Mouse (Mus musculus) heart, postnatal 10 days (tissue): ENCODE data around the gene D630045J12Rik. TPM values are rescaled to one million over a fixed set of nuclear protein-coding genes. Genes with fewer than 3 reads are reported as not detected.

Experiments
- DNase-seq, 2 experiments: peaks; one replicate each; pipeline ENCODE4 v3.0.0; 2021
- intact Hi-C: fragments of 180-260 bp; cut with DNase I; formaldehyde crosslinking; loops from one replicate; pipeline ENCODE4 v1.15.1; 2025
- total RNA-seq, 2 experiments: library from RNA; stranded (reverse); gene quantifications; 2 replicates each; pipeline ENCODE4 v1.2.3; 2021

D630045J12Rik gene
- total RNA-seq, 2 experiments from 2014 or later, result 2.8 to 3.0 TPM

DNA sequence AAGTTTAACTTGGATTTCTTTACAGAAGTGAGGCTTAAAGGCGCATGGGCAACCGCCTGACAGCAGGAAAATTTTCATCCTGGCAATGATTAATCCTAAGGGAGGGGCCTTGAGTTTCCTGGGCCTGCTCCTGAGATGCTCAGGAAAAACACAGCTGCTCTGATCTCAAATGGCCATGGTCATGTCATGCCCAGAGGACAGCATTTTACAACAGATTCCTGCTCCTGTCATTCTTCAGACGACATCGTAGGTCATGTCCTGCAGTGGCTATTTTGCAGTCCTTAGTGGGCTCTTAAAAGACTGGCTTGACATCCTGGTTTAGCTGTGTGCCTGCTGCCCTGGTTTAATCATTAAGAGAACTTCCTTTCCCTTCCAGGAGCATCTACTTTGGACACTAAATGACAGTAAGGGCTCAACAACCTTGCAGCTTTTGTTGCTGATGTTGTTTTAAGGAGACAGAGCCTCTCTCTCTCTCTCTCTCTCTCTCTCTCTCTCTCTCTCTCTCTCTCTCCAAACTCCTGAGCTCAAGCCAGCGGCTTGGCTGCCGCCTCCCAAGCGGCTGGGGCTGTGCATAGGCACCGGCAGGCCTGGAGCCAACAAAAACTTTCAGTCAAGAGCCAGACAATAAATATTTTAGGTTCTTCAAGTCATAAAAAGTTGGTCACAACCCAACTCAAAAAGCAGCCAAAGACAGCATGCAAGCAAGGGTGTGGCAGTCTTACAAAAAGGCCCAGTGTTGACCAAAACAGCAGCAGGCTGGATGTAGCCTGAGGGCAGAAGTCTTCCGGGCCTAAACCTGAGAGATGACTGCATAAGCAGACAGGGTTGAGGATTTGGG, 109.4 kb downstream of the D630045J12Rik start:
- DNase-seq, result peak; percentile 86
- intact Hi-C loops, result no loop called here

DNA sequence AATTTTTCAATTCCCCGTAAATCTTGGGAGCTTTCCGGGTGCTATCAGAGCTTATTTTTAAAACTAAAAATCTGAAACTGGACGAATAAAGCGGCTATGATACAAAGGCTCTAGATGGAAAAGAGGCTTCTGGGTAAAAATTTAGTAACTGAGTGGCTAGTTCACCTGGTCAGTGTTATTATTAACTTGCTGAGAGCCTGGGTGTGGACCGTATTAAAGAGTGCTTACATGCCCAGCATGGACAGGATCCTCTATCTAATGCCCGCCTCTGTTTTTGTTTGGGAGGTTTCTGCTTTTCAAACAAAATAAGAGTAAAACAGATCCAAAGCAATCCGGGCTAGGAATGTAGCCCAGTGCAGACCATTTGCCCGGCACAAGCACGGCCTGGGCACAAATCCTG, 113.4 kb downstream of the D630045J12Rik start:
- no peak for DNase-seq
- intact Hi-C loops, result no loop called here

DNA sequence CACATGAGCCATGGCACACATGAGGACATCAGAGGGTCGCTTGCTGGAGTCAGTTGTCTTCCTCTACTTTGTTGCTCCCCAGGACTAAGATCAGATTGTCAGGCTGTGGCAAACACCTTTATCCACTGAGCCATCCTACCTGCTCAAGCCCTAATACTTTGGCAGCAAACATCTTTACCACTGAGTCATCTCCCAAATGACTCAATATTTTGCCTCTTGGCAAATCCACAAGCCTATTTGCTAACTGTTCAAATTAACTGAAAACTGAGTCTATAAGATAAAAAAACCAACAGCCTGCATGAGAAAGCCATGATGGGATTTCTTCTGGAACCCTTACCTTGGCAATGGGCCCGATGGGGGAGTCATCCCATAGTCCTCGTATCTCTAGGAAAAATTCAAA, 114.7 kb downstream of the D630045J12Rik start:
- DNase-seq, result no peak
- intact Hi-C loops, result no loop called here

DNA sequence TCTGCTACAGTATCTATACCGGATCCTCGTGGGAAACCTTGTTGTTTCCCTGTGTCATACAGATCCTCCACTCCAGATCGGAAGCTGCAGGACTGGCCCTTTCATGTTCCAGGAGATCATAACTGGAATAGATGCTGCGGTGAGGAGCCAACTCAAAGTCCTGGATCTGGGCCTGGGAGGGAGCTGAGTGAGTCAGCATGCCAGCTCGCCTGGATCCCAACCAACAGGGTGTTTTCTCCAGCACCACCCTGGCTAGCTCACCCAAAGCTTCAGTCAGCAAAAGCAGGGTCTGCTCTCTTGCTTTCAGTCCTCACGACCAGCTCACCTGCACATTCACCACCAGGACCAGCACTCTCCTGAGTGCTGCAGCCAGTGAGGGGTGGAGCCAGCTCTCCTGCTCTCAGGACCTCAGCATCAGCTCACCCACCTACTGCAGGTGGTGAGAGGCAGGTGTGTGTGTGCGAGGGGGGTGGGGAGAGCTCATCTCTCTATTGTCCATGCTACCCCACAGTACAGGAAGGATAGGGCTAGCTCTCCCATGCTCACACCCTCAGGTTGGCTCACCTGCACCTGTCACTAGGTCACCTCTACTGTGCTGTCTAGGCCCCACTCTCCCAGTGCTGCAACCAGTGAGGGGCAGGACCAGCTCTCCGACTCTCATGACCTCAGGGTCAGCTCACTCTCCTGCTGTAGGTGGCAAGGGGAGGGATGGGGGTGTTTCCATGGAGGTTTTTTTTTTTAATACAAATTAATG, 118.8 kb downstream of the D630045J12Rik start:
- peak; percentile 74 to 75 for DNase-seq
- intact Hi-C loops, result loop anchor here (5.0 kb wide), 1 partner anchor 63 kb away; no protein-coding TSS in a partner anchor

DNA sequence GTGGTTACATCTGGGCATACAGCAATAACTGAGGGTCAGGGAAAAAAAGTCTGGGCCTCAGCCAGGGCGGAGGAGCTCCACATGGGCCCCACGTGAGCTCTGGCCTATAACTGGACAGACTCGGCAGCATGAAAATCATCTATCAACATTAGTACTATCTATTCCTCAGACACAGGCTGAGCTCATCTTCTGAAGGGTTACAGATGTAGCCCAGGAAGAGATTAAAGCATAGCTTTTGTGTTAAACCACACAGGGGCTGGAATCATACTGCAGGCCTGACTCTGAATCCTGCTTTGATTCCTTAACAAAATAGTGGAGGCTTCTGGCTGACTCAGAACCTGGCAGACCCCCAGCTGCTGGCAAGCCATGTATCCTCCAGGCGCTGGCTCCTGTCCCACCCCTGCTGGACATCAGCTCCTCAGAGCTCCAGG, 122.0 kb downstream of the D630045J12Rik start:
- DNase-seq, result peak; percentile 76 to 78
- intact Hi-C loops, result loop anchor here (5.0 kb wide), 1 partner anchor 60 kb away; no protein-coding TSS in a partner anchor

DNA sequence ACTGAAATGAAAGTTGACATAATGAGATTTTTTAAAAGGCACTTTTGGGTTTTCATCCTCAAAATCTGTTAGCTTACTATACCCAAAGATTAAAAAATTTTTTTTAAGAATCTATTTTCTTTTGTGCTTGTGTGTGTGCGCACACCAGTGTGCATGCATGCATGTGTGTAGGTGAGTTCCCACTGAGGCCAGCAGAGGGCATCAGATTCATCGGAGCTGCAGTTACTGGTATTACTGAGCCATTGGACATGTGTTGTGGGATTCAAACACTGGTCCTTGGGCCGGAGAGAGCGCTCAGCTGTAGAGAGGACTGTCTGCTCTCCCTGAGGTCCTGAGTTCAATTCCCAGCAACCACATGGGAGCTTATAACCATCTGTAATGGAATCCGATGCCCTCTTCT, 123.9 kb downstream of the D630045J12Rik start:
- intact Hi-C loops, result loop anchor here (5.0 kb wide), 1 partner anchor 58 kb away; no protein-coding TSS in a partner anchor
- DNase-seq, result no peak

DNA sequence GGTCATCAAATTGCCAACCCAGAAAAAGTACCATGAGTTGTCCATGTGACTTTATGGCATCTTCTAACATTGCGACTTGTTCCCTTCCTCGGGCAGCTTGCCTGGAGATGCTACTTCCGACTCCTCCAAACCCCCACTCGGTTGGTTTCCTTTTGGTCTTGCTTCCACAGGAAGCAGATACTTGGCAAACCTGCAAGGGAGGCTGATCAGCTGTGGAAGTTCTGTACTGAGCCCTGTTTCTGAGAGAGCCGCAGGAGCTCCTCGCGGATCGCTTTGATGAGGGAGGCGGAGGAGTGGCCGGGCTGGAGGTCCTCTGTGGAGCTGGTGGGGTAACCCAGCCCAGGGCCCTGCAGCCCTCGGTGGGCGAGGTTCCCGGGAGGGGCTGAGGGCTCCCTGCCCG, 125.7 kb downstream of the D630045J12Rik start:
- DNase-seq, result peak in 1 of 2 experiments; percentile 46
- intact Hi-C loops, result no loop called here

DNA sequence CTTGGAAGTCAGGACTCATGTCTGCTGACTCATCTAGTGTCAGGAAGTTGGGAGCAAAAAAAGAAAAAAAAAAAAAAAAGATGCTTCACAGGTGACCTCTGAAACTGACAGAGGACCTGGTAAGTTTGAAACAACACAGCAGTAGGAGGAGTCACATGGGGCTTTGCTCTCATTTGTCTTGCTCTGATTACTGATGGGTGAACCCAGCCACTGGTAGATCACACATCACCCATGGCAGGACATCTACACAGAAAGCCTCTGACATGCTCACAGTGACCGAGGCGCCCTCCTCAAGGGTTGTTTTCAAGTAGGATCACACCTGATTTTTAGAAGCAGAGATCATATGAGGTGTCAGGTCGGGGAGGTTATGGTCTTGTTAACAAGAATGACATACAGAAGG, 128.3 kb downstream of the D630045J12Rik start:
- intact Hi-C loops, result no loop called here
- DNase-seq, result no peak

DNA sequence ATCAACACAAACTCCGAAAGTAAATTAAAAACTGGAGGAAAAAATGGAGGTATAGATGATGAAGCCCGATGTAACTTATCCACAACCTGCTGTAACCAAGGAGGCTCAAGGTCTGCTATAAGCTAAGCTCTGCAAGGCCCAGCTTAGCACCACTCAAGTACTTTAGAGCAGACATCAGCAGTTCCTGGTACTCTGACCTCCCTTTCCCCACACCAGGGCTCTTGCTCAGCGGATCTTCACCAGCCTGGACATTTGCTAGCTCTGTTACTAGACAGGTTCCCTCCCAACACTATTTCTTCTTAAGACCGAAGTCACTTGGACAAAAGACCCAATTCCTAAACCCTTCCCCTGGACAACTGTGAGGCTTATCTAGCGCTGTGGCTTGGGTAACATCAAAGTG, 128.9 kb downstream of the D630045J12Rik start:
- intact Hi-C loops, result no loop called here
- no peak for DNase-seq

DNA sequence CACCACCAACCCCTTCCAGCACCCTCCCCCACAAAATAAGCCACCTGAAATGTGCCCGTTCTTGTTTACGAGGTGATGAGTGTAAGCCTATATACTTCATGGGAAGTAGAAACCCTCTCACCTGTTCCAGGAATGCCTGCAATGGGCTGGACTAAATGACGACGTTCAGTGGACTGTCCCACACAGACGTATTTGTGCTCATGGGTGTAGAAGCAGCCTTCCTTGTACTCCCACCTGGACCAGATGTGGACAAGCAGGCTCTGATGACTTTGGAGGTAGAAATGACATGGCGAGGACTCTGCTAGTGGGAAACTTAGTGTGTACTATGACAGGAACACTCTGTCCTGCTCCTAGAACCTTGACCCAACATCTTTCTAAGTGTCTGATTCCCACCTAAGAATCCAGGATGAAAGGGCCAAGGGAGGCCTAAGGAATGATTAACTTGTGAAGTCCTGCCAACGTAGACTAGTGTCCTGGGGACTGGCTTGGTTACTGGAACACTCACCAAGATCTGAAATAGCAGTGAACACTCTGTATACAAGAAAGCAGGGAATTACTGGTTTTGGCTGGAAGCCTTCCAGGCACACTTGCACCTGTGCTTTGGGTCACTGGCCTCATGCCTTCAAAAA, 129.5 kb downstream of the D630045J12Rik start, which contains the start of gene Atp6v0a4:
TSS of gene Atp6v0a4 (minus strand) at position 380 of the 629 bp plus-strand sequence.
- intact Hi-C loops, result no loop called here
- DNase-seq, result no peak

DNA sequence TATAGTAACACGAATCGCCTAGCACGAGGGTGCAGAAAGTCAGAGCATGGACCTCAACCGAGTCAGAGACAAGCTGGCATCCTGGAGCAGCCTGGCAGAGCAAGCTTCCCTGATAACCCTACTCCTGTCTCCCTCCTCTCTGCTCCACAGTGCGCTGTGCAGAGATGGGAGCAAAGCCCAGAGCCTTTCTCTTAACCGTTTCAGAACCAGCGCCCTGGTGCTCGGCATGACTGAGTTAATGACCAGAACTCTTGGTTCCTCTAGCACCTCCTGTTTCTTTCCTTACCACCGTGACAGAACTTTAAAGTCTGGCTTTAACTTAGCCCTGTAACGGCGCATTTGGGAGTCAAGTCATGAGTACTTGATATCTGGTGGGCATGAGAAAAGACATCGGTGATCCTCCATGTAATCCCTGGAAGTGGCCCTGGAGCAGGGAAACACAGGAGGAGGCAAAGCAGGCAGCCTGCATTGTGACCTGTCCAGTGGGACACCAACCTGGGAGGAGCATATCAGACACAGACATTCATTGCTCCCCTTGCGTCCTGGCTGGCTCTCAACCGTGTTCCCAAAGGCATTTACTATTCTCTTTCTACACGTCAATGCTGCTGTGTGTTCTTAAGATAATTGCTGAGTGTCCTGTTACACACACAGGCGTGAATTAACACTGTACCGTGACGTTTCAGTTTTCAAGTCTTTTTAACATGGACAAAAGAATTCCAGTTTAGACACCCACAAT, 130.2 kb downstream of the D630045J12Rik start:
- intact Hi-C loops, result no loop called here
- DNase-seq, result peak in 1 of 2 experiments; percentile 40

DNA sequence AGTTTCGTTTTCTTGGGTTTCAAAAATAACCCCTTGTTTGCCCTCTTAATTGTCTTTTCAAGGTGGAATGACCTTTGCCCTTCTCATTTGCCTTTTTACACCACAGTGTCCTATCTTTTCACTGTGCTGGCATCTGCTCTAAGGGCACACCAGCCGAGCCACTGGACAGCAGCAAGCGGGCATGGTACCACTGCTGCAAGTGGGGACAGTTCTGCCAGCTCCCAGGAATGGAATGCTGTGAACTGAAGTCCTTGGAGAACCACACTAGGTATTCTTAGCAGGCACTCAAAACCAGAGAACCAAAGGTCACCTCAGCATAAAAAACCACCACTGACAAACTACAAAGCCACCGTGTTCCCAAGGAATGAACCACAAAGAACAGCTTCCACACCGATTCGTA, 131.0 kb downstream of the D630045J12Rik start:
- intact Hi-C loops, result no loop called here
- DNase-seq, result peak in 1 of 2 experiments; percentile 42

DNA sequence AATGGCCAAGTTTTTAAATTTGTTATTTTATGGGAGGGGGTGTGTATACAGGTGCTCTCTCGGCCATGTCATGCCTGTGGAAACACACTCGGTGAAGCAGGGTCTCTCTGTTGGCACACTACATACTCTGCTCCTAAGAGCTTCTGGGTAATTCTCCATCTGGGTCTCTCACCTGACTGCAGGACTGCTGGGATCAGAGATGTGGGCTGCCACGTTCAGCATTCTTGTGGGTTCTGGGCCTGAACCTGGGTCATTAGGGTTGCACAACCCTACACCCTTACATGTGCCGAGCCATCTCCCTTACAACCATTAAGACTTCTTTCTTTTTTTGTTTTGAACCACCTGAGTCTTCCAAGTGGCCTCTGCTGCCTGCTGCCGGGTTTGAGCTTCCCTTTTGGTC, 132.0 kb downstream of the D630045J12Rik start:
- DNase-seq, result no peak
- intact Hi-C loops, result no loop called here

DNA sequence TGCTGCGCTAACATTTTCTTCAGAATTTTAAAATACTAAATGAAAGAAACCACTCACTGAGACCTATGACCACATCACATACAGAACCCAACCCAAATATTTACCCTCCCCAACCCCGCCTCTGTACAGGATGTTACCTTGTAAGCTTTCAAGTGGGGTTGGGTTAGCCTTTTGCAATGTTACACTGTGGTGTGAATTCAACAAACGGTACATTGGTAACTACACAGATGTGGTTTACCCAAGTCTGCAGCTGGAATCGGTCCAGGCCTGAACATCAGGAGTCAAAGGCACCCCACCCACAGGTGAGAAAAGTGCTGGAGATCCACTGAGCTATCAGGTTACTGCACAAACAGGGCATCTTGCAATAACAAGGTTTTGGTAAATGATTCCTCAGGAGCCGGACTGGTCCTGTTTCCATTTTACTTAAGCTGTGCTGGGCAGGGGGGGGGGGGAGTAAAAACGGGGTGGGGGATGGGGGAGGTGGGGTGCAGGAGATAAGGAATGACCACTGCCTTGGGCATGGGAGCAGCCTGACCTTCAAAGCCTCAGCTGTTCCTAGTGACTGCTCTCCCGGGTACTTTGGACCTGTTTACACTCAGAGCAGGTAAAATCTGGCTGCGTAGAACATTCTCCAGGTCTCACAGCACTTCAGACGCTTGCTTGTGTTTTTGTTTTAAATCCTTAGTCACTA, 133.0 kb downstream of the D630045J12Rik start:
- intact Hi-C loops, result no loop called here
- no peak for DNase-seq

DNA sequence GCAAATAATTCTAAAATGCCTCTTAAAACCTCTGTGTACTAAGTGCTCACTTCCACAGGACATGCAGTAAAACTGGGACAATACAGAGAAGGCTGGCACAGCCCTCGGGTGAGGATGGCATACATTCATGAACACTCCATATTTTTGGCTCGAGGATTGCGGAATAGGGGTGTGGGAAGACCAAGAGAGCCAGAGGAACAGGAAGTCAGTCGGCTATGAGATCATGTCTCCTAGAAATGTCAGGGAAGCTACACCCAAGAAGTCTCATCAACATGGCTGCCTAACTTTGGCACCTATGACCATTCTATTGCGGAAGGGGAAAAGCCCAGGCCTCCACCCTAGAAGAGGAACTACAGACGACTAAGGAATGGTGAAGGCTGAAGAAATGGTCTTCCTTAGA, 135.5 kb downstream of the D630045J12Rik start:
- DNase-seq, result no peak
- intact Hi-C loops, result no loop called here

DNA sequence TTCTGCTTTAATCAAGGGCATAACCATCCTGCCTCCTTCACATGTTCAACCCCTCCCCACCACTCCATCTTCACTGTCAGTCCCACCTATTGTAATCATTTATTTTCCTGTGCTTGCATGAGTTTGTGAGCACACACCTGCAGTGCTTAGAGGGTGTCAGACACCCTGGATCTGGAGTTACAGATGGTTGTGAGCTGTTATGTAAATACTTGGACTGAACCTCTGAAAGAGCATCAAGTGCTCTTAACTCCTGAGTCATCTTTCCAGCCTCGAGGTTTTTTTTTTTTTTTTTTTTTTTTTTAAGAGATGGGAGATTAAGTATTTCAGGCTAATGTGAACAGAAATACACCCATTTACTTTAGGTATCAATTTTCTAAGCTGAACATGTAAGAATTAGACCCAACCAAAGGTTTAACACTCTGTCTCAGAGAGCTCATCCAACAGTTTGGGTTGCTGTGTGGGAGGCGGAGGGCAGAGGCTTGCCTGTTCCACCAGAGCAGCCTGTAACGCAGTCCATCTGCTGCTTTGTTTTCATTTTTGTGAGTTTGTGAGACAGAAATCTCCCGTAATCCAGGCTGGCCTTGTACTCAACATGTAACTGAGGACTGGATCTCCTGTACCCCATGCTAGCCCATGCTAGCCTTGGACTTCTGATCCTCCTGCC, 137.6 kb downstream of the D630045J12Rik start:
- intact Hi-C loops, result no loop called here
- DNase-seq, result no peak

DNA sequence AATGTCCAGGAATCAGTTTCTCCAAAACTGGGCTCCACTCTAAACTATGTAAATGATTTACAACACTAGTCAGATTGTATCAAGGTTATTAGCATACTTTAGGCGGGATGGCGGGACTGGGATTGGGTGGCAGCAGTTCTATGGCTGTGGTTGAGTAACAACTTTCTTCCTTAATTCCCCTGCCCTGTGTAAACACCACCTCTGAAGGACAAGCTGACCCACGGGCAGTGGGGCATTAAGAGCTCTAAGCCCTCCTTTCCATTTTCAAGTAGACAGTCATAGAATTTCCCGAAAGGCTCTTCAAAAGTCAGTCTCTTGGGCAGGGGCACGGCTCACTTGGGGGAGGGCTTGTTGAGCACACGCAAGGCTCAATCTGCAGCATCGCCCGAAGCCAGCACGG, 142.9 kb downstream of the D630045J12Rik start:
- DNase-seq, result no peak
- intact Hi-C loops, result no loop called here

DNA sequence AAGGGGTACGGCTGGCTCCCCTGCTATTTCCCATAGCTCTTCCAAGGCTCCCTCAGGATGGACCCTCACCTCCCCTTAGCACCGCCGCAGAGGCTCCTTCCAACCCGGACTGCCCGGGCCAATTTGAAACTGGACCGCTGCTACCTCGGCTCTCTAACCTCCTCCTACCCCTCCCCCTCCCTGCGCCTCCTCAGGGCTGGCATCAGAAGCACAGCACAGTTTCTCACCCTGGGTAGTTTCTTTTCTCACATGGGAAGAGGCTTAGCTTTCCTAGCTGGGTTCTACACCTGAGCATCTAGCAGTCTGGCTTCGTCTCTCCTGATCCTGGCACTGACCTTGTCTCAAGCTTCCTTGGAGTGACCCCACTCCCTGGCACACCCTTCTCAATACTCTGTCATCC, 143.9 kb downstream of the D630045J12Rik start:
- no peak for DNase-seq
- intact Hi-C loops, result no loop called here

DNA sequence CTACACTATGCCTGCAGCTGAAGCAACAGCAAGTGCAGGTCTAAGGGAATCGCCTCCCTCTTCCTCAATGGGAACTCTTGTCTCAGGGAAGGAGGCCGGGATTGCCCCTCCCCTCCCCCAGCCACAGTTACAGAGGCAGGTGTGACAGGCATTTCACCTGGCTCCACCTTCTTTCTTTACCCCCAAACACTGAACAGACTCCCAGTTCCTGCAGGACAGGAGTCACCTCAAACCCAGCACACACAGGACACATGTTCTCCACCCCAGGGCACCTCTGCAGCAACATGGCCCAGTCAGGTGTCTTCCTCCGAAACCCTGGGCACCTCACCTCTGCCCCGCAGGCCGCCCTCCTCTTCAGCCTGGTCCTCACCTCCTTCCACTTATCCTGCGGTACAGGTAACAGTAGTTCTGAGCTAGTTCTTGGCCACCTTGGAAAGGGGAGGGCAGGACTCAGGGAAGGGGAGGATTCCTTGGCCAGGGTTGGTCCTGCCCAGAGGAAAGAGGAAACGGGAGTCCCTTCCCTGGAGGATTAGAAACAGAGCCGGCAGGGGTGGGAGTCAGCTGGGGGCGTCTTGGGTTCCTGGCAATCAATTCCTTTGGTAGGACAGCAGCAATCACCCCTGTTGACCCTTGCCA, 144.5 kb downstream of the D630045J12Rik start, which contains the start of gene Tmem213:
TSS of gene Tmem213 (plus strand) at position 96 of the 636 bp plus-strand sequence.
- no peak for DNase-seq
- intact Hi-C loops, result no loop called here
